Mouse (Mus musculus) testis, adult 2 months (tissue): ENCODE results near the gene Ak8. TPM values are rescaled to one million over a fixed set of nuclear protein-coding genes. Genes with fewer than 3 reads are reported as not detected.

Experiments used
- H3K27ac ChIP-seq: fragments of 200-500 bp; 2 replicates; pipeline ENCODE4 v1.5.1; 2012; ENCODE audit warnings: low read depth, low read length; ENCODE audit not compliant: control insufficient read depth, insufficient read depth
- H3K27me3 ChIP-seq: fragments of 200-500 bp; 2 replicates; pipeline ENCODE4 v1.6.1; 2012; ENCODE audit warnings: mild to moderate bottlenecking, low read length, moderate library complexity; ENCODE audit not compliant: control insufficient read depth, insufficient read depth
- H3K36me3 ChIP-seq: fragments of 200-500 bp; 2 replicates; pipeline ENCODE4 v1.6.1; 2012; ENCODE audit warnings: mild to moderate bottlenecking, low read length; ENCODE audit not compliant: control insufficient read depth, insufficient read depth
- H3K4me1 ChIP-seq: fragments of 200-500 bp; 2 replicates; pipeline ENCODE4 v1.6.1; 2012; ENCODE audit warnings: low read length; ENCODE audit not compliant: control insufficient read depth, insufficient read depth
- H3K4me3 ChIP-seq: fragments of 200-500 bp; 2 replicates; pipeline ENCODE4 v1.5.1; 2012; ENCODE audit warnings: low read depth, mild to moderate bottlenecking, low read length, moderate library complexity, mixed read lengths; ENCODE audit not compliant: control insufficient read depth
- CTCF ChIP-seq: fragments of 200-500 bp; IDR thresholded peaks from 2 replicates; pipeline ENCODE4 v1.5.1; 2012; ENCODE audit warnings: low read depth, mild to moderate bottlenecking, inconsistent platforms, low read length, moderate library complexity; ENCODE audit not compliant: control insufficient read depth, insufficient read depth, insufficient replicate concordance
- POLR2A ChIP-seq: fragments of 200-500 bp; IDR thresholded peaks from 2 replicates; pipeline ENCODE4 v1.6.1; 2012; ENCODE audit warnings: low read depth, mild to moderate bottlenecking, inconsistent platforms, low read length, moderate library complexity; ENCODE audit not compliant: control insufficient read depth
- polyA plus RNA-seq: library from polyadenylated mRNA; depleted of rRNA; stranded (reverse); fragments of >200 nt; gene quantifications from 2 replicates; pipeline ENCODE4 v1.2.3, GENCODE M21; 2012

Gene Ak8
- polyA plus RNA-seq, 1 experiment = 294 TPM

DNA sequence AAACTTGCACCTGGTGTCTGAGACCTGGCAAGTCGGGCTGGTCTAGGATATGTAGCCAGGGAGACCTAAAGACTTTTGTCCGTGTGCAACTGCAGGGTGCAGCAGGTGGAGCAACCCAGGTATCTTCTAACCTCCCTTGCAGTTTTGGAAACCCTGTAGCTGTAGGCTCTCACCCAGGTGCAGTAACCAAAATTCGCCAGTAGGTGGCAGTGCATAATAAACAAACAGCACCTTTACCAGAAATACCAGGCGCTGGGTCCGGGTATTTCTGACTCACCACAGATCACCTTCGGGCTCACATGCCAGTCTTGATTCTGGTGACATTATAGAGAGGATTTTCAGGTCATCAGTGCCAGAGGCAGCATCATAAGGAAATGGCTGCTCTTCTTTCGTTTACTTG, 55.5 kb downstream of the Ak8 start:
- H3K27me3 ChIP-seq = no peaks in the 10 kb centered on the region
- no peaks in the 10 kb centered on the region for H3K4me1 ChIP-seq
- H3K4me3 ChIP-seq = no peak overlapping the region
- peak; percentile 57 for TF ChIP-seq CTCF
- no peak for TF ChIP-seq POLR2A
- no peak overlapping the region for H3K27ac ChIP-seq
- H3K36me3 ChIP-seq = no peaks in the 10 kb centered on the region

- no peak overlapping the region for H3K27ac ChIP-seq
- no peak overlapping the region for H3K4me3 ChIP-seq
- H3K4me1 ChIP-seq = no peaks in the 10 kb centered on the region
- no peaks in the 10 kb centered on the region for H3K36me3 ChIP-seq
- H3K27me3 ChIP-seq = no peaks in the 10 kb centered on the region
- TF ChIP-seq CTCF (0 out of 2 replicates have a peak, but pooled peaks have one; percentile 14), POLR2A (no peak)
Measured at GRCm38 (mm10) chr2:28756201-28756600, 56.2 kb downstream of the Ak8 start.

DNA sequence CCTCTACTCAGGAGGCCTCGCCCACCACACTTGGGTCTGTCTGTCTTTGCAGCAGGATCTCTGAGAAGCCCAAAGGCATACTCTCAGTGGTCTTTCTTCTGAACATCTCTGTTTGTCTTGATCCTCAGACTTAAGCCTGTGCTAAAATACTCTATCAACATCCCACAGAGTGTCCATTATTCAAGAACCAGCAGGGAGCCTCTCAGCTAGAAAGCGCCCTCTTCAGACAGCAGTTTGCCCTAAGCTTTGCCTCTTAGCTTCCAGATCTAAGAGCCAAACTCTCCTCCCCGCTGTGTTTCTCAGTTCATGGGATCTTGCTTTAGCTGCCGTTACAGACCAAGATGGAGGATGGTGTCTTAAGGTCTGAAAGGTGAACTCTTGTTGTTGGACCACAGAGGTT, 59.5 kb downstream of the Ak8 start:
- Histone ChIP-seq H3K27me3 (no peaks in the 10 kb centered on the region), H3K36me3 (no peaks in the 10 kb centered on the region), H3K4me1 (no peaks in the 10 kb centered on the region), H3K4me3 (no peak overlapping the region), H3K27ac (no peak overlapping the region)
- TF ChIP-seq POLR2A (no peak), CTCF (no peak)

DNA sequence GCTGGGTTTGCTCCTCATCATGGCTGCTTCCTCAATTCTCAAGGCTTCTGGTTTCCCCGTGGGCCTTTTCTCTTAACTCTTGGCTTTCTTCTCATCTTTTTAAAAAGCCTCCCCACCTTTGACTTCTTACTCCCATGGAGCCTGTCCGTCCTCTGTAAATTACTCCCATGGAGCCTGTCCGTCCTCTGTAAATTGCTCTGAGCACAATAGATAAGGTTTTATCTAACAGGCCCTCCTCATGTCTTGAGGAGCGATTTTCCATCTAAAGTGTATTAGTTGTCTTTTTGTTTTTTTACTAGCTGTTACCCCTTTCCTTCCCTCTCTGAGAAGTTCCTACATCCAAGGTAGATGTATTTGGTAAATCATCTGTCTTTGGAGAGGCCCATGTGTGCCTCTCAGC, 66.6 kb downstream of the Ak8 start:
- Histone ChIP-seq H3K4me3 (no peak overlapping the region), H3K27me3 (no peaks in the 10 kb centered on the region), H3K4me1 (no peaks in the 10 kb centered on the region), H3K36me3 (no peaks in the 10 kb centered on the region), H3K27ac (no peak overlapping the region)
- TF ChIP-seq POLR2A = no peak
- TF ChIP-seq CTCF = no peak

DNA sequence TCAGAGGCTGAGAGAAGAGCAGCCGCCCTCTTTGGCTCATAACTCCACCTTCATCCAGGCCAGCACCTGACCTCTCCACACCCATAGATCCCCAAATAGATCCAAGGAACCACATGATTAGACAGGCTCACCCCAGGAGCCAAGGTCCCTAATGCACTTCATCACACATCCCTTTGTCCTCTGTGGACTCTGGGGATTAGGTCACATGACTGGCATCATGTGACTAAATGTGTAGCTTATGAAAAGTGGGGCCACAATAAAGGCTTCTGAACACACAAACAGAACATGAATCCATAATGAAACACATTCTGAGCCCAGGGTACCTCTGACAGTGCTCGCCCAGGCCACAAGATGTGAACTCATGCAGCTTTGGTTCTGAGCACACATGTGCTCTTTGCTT, 67.1 kb downstream of the Ak8 start:
- no peaks in the 10 kb centered on the region for H3K27me3 ChIP-seq
- TF ChIP-seq CTCF (no peak), POLR2A (no peak)
- H3K27ac ChIP-seq = no peak overlapping the region

DNA sequence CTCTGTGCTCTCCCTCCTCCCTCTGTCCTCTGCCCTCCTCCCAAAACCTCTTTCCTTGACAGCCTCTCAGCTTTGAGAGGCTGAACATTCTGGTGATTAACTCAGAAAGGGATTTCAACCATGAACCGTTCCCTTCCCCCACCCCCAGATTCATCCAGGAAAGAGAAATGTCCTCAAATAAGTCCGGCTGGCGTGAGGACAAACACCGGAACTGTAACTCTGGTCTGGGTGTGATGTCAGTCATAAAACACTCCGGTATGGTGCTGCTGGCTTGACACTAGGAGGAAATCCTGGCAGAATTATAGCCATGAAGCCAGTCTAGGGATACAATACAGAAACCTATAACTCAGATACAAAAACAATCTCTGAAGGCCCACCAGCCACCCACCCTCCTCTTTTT, 70.7 kb downstream of the Ak8 start:
- H3K4me3 ChIP-seq = no peak overlapping the region
- H3K36me3 ChIP-seq = no peaks in the 10 kb centered on the region
- no peaks in the 10 kb centered on the region for H3K27me3 ChIP-seq
- H3K4me1 ChIP-seq = no peaks in the 10 kb centered on the region
- H3K27ac ChIP-seq = no peak overlapping the region
- no peak for TF ChIP-seq POLR2A
- TF ChIP-seq CTCF = no peak

More for the DNA sequence above, 67.1 kb downstream of the Ak8 start:
- H3K36me3 ChIP-seq = no peaks in the 10 kb centered on the region
- no peak overlapping the region for H3K4me3 ChIP-seq
- H3K4me1 ChIP-seq = no peaks in the 10 kb centered on the region

- no peak overlapping the region for H3K4me3 ChIP-seq
- TF ChIP-seq POLR2A (no peak), CTCF (no peak)
- H3K27me3 ChIP-seq = no peaks in the 10 kb centered on the region
Measured at GRCm38 (mm10) chr2:28774073-28774472, 74.1 kb downstream of the Ak8 start.

DNA sequence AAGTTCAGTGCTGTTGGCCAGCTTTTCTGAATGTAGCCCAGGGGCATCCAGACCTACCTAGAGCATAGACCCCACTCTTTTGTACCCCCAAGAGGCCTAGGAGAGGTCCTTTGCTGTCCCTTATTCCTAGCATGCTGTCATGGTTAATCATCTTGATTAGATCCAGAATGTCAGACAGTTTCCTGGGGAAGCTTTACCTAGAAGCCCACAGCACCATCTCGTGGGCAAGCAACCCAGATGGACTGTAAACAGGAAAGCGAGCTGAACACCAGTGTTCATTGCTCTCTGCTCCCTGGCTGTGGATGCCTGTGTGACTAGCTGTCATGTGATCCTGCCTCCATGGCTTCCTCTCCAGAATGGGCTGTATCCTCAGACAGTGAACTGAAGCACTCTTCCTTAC, 76.8 kb downstream of the Ak8 start:
- TF ChIP-seq CTCF = no peak
- TF ChIP-seq POLR2A = no peak
- Histone ChIP-seq H3K27ac (no peak overlapping the region), H3K4me3 (no peak overlapping the region), H3K27me3 (no peaks in the 10 kb centered on the region), H3K4me1 (no peaks in the 10 kb centered on the region), H3K36me3 (no peaks in the 10 kb centered on the region)

More at GRCm38 (mm10) chr2:28774073-28774472, 74.1 kb downstream of the Ak8 start:
- H3K27ac ChIP-seq = no peak overlapping the region
- no peaks in the 10 kb centered on the region for H3K4me1 ChIP-seq
- no peaks in the 10 kb centered on the region for H3K36me3 ChIP-seq
